Mouse (Mus musculus): ENCODE data around the gene Tnn.

The Tnn gene

DNA sequence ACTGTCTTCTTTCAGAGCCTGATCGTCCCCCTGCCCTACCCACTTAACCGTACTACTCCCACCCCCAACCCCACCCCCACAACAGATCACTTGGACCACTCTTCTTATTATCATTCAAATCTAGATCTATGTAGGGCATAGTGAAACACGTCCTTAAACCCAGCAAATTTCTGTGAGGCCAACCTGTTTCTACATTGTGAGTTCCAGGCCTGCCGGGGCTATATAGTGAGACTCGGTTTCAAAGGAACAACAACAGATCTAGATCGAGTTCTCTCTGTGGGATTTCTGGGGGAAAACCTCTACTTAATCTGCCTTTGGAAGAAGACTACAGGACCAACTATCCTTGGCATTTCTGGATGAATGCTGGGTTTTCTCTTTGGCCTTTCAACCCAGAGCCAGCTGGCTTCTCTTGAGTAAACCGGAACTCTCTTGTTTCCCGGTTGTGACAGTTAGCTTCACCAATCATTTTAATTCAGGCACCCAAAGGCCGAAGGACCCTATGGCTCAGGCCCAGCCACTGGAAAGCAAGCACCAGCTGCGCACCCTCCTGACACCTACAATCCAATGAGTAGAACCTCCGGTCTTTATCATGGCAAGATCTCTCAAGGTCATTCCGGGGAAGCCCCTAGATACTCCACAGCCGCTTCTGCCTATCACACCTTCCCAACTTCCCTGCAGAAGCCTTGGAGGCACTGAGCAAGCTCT lies 110.0 kb downstream of the Tnn start:
- no peak for DNase-seq

DNA sequence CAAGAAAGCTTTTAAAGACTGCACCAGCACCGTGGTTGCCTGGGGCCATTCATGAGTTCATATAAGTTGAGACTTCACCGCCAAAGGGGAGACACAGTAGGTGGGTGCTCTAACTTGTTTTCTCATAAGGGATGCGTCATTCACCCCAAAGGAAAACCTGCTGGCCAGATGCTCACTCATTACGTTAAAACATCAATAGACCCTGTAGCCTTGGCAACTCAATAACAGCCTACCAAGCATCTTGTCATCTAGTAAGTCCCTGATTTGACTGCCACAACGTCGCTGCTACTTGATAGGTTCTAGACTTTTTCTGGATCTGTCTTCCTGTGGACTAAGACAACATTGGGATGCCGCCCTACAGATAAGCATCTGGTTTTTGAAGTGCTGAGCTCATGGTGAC lies 111.0 kb downstream of the Tnn start:
- DNase-seq, result no peak

DNA sequence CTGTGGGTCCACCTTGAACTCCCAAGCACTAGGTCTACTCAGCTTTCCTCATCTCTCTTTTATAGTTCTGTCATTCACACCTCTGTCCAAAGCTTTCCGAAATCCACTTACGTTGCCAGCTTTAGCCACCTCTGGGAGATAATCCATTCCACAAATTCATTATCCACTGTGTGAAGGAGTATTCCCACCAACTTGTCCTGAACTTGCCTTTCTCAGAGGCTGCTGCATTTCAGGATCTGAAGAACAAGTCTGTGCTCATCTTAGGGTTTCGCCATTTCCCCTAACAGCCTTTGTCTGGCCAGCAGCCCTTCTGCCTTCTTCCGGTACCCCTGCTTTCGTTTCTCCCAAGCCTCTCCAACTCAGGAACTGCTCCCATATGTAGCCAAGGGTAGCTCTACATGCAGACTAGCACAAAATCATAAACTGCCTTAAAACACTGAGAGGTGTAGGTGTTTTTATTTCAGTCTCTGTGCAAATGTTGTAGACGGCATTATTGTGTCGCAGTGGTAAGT lies 112.1 kb downstream of the Tnn start:
- DNase-seq, result no peak

DNA sequence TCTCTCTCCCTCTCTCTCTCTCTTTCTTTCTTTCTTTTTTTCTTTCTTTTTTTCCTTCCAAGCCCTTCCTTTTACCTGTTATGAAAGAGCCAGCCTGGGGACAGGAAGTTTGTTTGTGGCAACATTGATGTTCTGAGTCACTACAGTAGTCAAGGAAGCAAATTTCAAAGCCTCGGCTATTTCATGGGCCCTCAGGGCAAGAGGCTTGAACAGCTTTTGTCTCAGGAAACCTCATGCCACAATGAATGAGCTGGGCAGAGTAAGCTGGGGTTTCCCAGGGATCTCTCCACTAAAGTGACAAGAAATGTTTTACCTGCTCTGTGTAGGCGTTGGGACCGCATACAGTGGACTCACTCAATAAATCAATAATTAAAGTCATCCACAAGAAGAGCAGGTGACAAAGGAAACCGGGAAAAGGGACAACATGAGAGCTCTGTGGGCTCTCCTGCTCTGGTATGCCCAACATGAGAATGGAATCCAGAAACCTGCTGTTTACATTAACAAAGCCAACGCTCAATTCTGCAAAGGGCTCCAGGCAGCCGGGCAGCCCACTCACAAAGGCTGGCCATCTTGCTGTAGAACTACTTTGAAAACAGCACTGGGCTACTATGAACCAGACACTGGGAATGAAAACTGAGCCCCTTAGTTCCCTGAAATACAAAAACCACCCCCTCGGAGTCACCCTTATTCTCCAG lies 113.3 kb downstream of the Tnn start:
- DNase-seq, result no peak

DNA sequence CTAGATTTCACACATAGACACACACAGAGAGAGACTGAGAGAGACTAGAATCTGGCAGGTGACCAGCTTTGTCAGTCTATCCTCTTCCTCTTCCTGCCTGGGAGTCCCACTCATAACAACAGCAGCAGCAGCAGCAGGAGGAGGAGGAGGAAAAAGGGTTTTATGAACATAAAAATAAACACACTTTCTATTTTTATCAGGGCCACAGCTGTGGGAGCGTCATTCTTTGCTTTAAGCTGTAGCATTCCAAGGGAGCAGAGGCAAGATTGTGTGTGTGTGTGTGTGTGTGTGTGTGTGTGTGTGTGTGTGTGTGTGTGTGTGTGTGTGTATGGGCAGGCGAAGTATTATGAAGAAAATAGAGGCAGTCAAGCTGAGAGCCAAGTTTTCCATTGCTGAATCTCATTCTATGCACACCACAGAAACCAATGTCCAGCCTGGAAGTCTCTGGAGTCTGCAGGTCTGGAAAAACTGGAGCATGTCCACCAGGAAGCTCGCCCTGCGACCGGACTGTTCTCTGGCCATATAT lies 116.3 kb downstream of the Tnn start:
- DNase-seq, result no peak

DNA sequence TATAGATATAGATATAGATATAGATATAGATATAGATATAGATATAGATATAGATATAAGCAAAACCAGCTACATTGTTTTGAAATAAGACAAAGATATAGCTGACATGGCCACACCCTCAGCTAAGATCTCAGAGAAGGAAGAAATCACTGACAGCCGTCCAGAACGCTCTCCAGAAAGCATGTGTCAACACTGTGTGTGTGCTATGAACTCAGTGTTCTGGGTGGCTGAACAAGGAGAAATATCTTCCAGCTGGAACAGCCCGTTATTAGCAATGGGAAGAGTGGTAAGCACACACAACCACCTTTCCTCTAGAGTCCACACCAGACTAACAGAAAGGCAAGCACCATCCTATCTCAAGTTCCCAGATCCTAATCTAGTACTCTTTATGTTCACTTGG lies 117.8 kb downstream of the Tnn start:
- DNase-seq, result no peak
